Mouse (Mus musculus) lung, adult 2 months (tissue): ENCODE results near the gene Tmem260.

Experiments used
- CTCF ChIP-seq: fragments of 200-500 bp; IDR thresholded peaks from 2 replicates; pipeline ENCODE4 v1.5.1; 2011; ENCODE audit warnings: mild to moderate bottlenecking, low read length, control low read depth; ENCODE audit not compliant: insufficient read depth
- POLR2A ChIP-seq: fragments of 200-500 bp; IDR thresholded peaks from 2 replicates; pipeline ENCODE4 v1.6.1; 2011; ENCODE audit warnings: low read depth, mild to moderate bottlenecking, control low read depth, low read length, borderline replicate concordance; ENCODE audit errors: extremely low read depth

- no peak for TF ChIP-seq POLR2A
- no peak for TF ChIP-seq CTCF
Observed at GRCm38 (mm10) chr14:48503691-48504565, 58.0 kb downstream of the Tmem260 start.
